Comparison of ENCODE assay signal across 8 mouse cellular contexts in genomic region chr8:84256822-84257610, GRCm38 (mm10). TPM values are rescaled to one million over a fixed set of nuclear protein-coding genes. Genes with fewer than 3 reads are reported as not detected.
DNase-seq lines count a peak whose midpoint lies in the region.

Mri1 (minus strand) TSS chr8:84257326.

- H3K36me3 ChIP-seq in midbrain, embryonic 10.5 days: peaks cover 82% of the 10 kb centered on the region

- intact Hi-C loops in gastrocnemius, postnatal 14 days (cut with DNase I; ENCODE audit: low total_unique reads): no loop called here
- intact Hi-C loops in left cerebral cortex, postnatal 36 days (cut with DNase I): no loop called here

- peaks cover 31% of the 10 kb centered on the region for H3K4me1 ChIP-seq in midbrain, embryonic 10.5 days

- no peaks in the 10 kb centered on the region for H3K9me3 ChIP-seq in midbrain, embryonic 10.5 days (replicated peaks)

- peak within 1 kb of the TSS; percentile 67 for H3K4me3 ChIP-seq in midbrain, embryonic 10.5 days

- DNase-seq in adrenal gland, adult 8-10 months: peak; percentile 81
- peak; percentile 94 for DNase-seq in embryo, embryonic 10.5 days (ENCODE audit: low spot score)
- peak; percentile 88 for DNase-seq in gastrocnemius, postnatal 14 days
- DNase-seq in induced T-regulatory cell, adult 2 months (ENCODE audit: low read depth): peak; percentile 91
- DNase-seq in left cerebral cortex, postnatal 36 days (ENCODE audit: low spot score in 2 of 2): peak; percentile 80 to 81
- DNase-seq in midbrain, embryonic 10.5 days (ENCODE audit: low spot score): peak; percentile 93
- peak; percentile 85 for DNase-seq in right cerebral cortex, postnatal 4 days
- peak; percentile 89 for DNase-seq in yolk sac, embryonic 10.5 days (ENCODE audit: low spot score)

- H3K27ac ChIP-seq in midbrain, embryonic 10.5 days (replicated peaks): peak within 1 kb of the TSS; percentile 90

- no peaks in the 10 kb centered on the region for H3K27me3 ChIP-seq in midbrain, embryonic 10.5 days (ENCODE audit: low read depth, poor library complexity, severe bottlenecking)

- WGBS in midbrain, embryonic 10.5 days: under 1% methylated on average over 64 of the region's 64 CpGs

RNA-seq across cellular contexts. Expression of gene Mri1, which starts in this region (rescaled TPM):
- 10 to 100 TPM; 26.9 to 52.8 (median 51.6) TPM for total RNA-seq in adrenal gland, adult 8-10 months (2022)
- 10 to 100 TPM; 11.8 to 16.6 TPM for total RNA-seq in gastrocnemius, postnatal 14 days (2021)
- total RNA-seq in left cerebral cortex, postnatal 36 days (2021): 10 to 100 TPM; 14.4 to 15.9 TPM
- polyA plus RNA-seq in midbrain, embryonic 10.5 days (2016; fragmentation: Nextera tagmentation; extraction: Ambion mirVana): 65.5 and 72.0 TPM in 2 replicates

Comparison
In these comparisons a context has a peak if more than half of its experiments do, and no peak if none do; other contexts are left out.
1. Peak in every context shown above with its lines: DNase-seq, H3K4me3 ChIP-seq and H3K27ac ChIP-seq.